Mouse (Mus musculus): ENCODE measurements at regions not wholly inside any gene's neighbourhood (a gene's known extent, or its start where the extent isn't known, plus 50 kb on each side); places are given as distances from the start of the nearest gene placed in this dataset.

- no peak for TF ChIP-seq SMC3 (IDR thresholded peaks at IDR 0.05; ENCODE audit: low read depth, low read length)
- no peak for TF ChIP-seq POLR2A (IDR thresholded peaks at IDR 0.05; ENCODE audit: control insufficient read depth in 1 of 2, insufficient read depth in 1 of 2, low read depth in 1 of 2, low read length in 2 of 2, poor library complexity in 1 of 2)
- no peak for TF ChIP-seq MAX (IDR thresholded peaks at IDR 0.05; ENCODE audit: low read length)
- no peak for TF ChIP-seq TAL1 (IDR thresholded peaks at IDR 0.05; ENCODE audit: low read length)
- TF ChIP-seq GATA1 (IDR thresholded peaks at IDR 0.05; ENCODE audit: low read depth, low read length): no peak
- no peak for TF ChIP-seq ZMIZ1 (IDR thresholded peaks at IDR 0.05; ENCODE audit: low read depth, low read length)
- TF ChIP-seq CTCF (IDR thresholded peaks at IDR 0.05 in 2 of 3, conservative IDR thresholded peaks at IDR 0.05 in 1 of 3; ENCODE audit: control insufficient read depth in 1 of 3, insufficient read depth in 1 of 3, low read depth in 2 of 3, low read length in 3 of 3, poor library complexity in 1 of 3, severe bottlenecking in 1 of 3): no peak
- TF ChIP-seq HCFC1 (IDR thresholded peaks at IDR 0.05; ENCODE audit: low read depth, low read length): no peak
- no peak for TF ChIP-seq POLR2AphosphoS2 (IDR thresholded peaks at IDR 0.05; ENCODE audit: low read length)
- TF ChIP-seq MAFK (IDR thresholded peaks at IDR 0.05; ENCODE audit: borderline replicate concordance, low read depth, low read length): no peak
- TF ChIP-seq ZC3H11A (IDR thresholded peaks at IDR 0.05; ENCODE audit: low read depth, low read length): no peak
- TF ChIP-seq EP300 (IDR thresholded peaks at IDR 0.05; ENCODE audit: low read depth in 1 of 2, low read length in 2 of 2): no peak
- TF ChIP-seq MEF2A (IDR thresholded peaks at IDR 0.05; ENCODE audit: extremely low read depth, insufficient replicate concordance, low read depth, low read length, poor library complexity, severe bottlenecking): no peak
These were observed 1125.1 kb downstream of the Pcdh18 start for GRCm38 (mm10) chr3:48631889-48632483.
